Mouse (Mus musculus) cerebellum, postnatal 36 days (tissue): ENCODE measurements around the gene Gm17657.

ENCODE experiments used
- DNase-seq, 2 experiments: peaks; one replicate each; pipeline ENCODE4 v3.0.0; 2021 to 2022; ENCODE audit warnings: mixed read lengths in 2 of 2

The Gm17657 gene

DNA sequence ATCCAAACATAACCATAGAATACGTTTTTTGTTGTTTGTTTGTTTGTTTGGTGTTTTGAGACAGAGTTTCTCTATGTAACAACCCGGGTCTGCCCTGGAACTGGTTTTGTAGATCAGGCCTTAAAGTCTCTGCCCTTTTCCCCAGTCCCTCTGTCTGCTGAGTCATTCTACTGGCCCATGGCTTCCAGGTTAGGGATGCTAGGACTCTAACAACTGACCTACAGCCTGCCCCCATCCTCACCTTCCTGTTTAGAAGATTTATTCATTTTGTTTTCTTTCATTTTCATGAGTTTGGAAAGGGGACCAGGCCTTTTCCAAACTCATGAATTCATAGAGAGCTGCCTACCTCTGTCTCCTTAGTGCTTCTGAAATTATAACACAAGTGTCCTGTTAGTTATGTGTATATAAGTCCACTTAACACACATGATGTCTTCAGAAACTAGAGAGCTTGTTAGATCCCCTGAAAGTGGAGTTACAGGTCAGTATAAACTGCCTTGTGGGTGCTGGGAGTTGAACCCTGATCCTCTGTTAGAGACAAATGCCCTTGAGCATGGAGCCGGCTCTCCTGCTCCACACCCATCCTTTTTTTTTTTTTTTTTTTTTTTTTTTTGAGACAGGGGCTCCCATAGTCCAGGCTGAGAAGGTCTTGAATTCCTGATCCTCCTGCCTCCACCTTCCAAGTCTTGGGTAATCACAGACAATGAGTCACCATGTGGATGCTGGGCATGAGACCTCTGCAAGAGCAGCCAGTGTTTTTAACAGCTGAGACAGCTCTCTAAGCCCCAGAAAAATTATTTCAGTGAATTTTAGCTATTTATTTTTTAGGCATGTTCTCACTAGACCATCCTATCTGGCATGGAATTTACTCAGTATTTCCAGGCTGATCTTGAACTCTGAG is 63.9 kb downstream of the Gm17657 start:
- no peak for DNase-seq

DNA sequence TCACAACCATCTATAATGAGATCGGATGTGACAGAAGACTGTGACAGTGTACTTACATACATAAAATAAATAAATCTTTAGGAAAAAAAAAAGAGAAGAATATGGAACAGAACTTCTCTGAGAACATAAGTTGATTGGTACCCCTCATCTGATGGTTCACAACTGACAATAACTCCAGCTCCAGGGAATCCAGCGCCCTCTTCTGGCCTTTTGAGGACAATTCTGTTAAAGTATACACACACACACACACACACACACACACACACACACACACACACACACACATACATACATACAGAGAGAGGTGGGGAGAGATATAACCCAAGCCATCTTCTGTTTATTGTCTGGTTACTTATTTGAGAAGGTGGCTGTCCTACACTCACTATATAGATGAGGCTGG is 65.0 kb downstream of the Gm17657 start:
- DNase-seq = no peak

DNA sequence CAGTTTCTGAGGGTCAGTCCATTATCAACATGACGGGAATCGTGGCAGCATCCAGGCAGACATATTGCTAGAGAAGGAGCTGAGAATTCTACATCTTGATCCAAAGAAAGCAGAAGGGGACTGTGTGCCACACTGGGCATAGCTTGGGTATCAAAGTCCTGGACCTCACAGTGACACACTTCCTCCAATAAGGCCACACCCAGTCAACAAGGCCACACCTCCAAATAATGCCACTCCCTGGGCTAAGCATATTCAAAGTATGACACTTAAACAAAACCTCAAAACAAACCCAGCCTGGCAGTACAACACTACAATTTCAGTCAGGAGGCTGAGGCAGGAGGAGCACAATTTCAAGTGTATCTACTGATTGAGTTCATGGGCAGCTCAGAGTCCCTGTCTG is 66.2 kb downstream of the Gm17657 start:
- no peak for DNase-seq

DNA sequence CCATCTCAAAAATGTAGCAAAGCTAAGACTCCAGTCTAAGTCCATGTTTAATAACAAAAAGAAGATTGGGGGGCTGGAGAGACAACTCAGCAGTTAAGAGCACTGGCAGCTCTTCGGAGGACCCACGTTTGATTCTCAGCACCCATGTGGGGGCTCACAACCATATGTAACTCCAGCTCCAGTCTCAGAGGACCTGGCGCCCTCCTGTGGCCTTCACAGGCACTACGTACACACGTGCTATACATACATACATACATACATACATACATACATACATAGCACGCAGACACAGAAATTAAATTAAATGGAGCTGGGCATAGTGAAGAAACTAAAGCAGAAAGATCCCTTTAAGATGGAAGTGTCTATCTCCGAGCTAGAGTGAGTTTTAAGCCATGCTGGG is 66.8 kb downstream of the Gm17657 start:
- no peak for DNase-seq

DNA sequence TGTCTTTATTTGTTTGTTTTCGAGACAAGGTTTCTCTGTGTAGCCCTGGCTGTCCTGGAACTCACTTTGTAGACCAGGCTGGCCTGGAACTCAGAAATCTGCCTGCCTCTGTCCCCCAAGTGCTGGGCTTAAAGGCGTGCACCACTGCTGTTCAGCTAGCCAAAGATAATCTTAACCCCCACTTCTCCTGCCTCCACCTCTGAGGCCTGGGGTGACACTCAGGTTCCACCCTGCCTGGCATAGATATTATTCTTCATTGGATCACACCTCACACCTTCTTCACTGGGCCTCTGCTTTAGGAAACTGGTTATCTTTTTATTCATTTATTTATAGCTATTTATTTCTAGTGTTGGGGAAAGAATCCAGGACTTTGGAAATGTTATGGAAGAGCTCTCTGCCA is 69.2 kb downstream of the Gm17657 start:
- DNase-seq = no peak

DNA sequence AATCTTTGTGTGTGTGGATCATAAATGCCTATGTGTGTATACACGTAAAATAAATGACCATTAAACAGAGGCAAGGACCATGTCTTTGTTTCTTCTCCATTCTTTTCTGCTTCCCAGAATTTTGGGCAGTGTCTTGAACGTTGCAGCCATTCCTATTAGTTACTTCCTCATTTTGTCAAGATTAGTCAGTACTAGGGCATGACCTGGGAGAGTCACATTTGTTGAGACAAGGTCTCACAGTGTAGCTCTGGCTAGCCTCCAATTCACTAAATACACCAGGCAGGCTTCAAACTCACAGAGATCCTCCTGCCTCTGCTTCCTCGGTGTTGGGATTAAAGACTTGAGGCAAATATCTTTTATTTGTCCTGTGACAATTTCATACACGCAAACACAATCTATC is 71.2 kb downstream of the Gm17657 start:
- no peak for DNase-seq

DNA sequence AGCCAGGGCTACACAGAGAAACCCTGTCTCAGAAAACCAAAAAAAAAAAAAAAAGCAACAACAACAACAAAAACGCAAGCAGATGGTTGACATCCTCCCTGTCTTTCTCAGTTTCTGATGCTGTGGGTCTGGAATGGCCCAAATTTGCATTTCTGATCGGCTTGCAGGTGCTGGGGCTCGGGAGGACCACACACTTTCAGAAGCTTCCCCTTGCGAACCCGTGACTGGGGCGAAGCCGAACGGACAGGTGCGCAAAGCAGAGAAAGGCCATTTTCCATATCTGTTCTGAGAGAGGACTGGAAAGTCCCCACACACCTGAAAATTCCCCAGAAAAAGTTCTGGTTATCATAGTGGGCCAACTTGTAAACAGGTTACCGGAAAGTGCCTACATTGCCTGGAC is 72.1 kb downstream of the Gm17657 start:
- no peak for DNase-seq

DNA sequence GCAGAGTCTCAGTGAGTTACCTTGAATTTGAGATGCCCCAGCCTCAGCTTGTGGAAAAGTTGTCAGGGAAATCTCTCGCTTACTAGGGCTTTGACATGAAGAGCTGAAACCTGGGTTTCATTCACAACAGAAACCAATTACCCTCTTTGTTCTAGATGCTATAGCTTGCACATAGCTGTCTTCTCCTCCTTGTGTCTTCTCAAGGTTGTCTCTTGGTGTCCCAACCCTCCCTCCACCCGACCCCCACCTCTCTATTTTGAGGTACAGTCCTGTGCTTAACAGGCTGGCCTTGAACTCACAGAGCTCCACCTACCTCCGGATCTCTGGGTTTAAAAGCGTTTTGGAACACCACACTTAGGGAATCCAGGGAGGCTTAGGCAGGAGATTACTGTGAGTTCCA is 73.0 kb downstream of the Gm17657 start:
- DNase-seq = no peak

DNA sequence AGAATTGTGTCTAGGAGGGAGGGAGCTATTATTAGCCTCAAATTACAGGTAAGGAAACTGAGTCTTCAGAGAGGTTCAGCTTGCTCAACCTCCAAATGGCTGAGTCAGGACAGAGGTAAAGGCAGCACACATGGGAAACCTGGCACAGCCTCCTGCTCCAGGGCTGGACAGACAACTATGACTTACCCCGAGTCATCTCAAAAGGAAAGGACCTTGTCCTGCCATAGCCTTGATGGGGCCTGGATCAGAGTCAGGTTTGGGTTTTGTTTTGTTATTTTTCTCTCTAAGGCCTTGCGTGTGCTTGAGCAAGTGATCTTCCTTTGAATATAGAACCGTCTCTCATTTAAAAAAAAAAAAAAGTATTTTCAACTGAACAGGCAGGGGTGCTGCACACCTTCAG is 74.3 kb downstream of the Gm17657 start:
- no peak for DNase-seq

DNA sequence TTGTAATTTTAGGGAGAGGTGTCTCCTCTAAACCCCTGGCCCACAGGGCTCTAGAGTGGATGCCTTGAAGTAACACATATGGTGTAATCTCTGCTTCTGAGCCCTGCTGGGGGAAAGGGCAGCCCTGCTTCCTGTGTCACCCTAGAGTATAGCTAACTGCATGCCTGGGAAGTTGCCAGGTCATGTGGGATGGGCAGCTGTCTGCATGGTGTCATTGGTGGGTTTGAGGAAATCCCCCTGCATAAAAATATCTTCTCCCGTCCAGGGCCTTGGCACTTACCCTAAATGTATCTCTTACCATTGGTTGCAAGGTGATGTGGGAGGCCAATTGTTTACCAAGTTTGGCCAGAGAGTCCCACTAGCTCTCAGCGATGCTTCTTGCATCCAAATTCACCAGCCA is 75.4 kb downstream of the Gm17657 start:
- no peak for DNase-seq

DNA sequence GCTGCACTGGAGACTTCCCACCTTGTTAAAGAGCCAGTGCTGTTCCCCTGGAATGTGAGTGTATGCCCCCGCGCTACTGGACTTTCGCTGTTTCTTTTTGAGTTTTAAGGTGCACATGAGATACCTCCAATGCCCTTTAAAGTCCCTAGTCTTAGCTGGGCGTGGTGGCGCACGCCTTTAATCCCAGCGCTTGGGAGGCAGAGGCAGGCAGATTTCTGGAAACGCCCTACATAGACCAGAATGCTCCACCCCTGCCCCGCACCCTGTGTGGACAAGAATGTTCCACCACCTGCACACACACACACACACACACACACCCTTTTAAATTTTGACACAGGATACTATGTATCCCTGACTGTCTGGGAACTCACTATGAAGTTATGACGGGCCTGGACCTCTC is 76.0 kb downstream of the Gm17657 start:
- DNase-seq = no peak
